Comparison of ENCODE assay signal across 38 mouse cellular contexts in genomic region chr2:153538898-153539297, GRCm38 (mm10). TPM values are rescaled to one million over a fixed set of nuclear protein-coding genes. Genes with fewer than 3 reads are reported as not detected.
"Had no signal": no experiment of that assay in that cellular context is flagged by ENCODE, and none has a peak within 500 bp of the region (broad histone marks: within the 10 kb centered on the region; RNA-seq: fewer than 3 reads in every experiment).

No protein-coding gene starts in this region.

- H3K4me1 ChIP-seq: embryonic facial prominence, embryonic 12.5 days; embryonic facial prominence, embryonic 13.5 days; embryonic facial prominence, embryonic 15.5 days; forebrain, embryonic 12.5 days; forebrain, embryonic 13.5 days; forebrain, embryonic 15.5 days had no signal

- H3K9ac ChIP-seq: embryonic facial prominence, embryonic 12.5 days; embryonic facial prominence, embryonic 13.5 days; embryonic facial prominence, embryonic 15.5 days; forebrain, embryonic 12.5 days; forebrain, embryonic 13.5 days; forebrain, embryonic 15.5 days; forebrain, postnatal 0 days had no signal

- H3K4me3 ChIP-seq: embryonic facial prominence, embryonic 10.5 days; embryonic facial prominence, embryonic 12.5 days; embryonic facial prominence, embryonic 13.5 days; embryonic facial prominence, embryonic 15.5 days; erythroblast, embryonic 14.5 days; forebrain, embryonic 10.5 days; forebrain, embryonic 12.5 days; forebrain, embryonic 13.5 days; forebrain, embryonic 15.5 days; gastrocnemius, adult 2 months; heart, adult 2 months had no signal

- DNase-seq: cerebellum, adult 9-11 months; cerebellum, postnatal 10 days; cerebellum, postnatal 14 days; cerebellum, postnatal 25 days; cerebellum, postnatal 36 days; embryo, embryonic 11 days; forebrain, postnatal 0 days; gastrocnemius, adult 2 months; gastrocnemius, postnatal 10 days; gastrocnemius, postnatal 14 days; gastrocnemius, postnatal 25 days; gastrocnemius, postnatal 36 days; heart, adult 11 months; heart, adult 18-20 months; heart, adult 2 months had no signal

- H3K9me3 ChIP-seq: embryonic facial prominence, embryonic 10.5 days; embryonic facial prominence, embryonic 12.5 days; embryonic facial prominence, embryonic 13.5 days; embryonic facial prominence, embryonic 15.5 days; forebrain, embryonic 10.5 days; forebrain, embryonic 12.5 days; forebrain, embryonic 13.5 days; forebrain, embryonic 15.5 days had no signal

- ATAC-seq: forebrain, embryonic 13.5 days; forebrain, embryonic 14.5 days; forebrain, embryonic 15.5 days; forebrain, embryonic 16.5 days; forebrain, postnatal 0 days had no signal

- H3K27ac ChIP-seq: embryonic facial prominence, embryonic 10.5 days; embryonic facial prominence, embryonic 12.5 days; embryonic facial prominence, embryonic 13.5 days; embryonic facial prominence, embryonic 15.5 days; forebrain, embryonic 10.5 days; forebrain, embryonic 12.5 days; forebrain, embryonic 13.5 days; forebrain, embryonic 15.5 days; gastrocnemius, adult 2 months; heart, adult 2 months had no signal

- H3K36me3 ChIP-seq: embryonic facial prominence, embryonic 10.5 days; embryonic facial prominence, embryonic 12.5 days; embryonic facial prominence, embryonic 13.5 days; embryonic facial prominence, embryonic 15.5 days; forebrain, embryonic 10.5 days; forebrain, embryonic 12.5 days; forebrain, embryonic 15.5 days had no signal

- H3K4me2 ChIP-seq: embryonic facial prominence, embryonic 12.5 days; embryonic facial prominence, embryonic 13.5 days; embryonic facial prominence, embryonic 15.5 days; forebrain, embryonic 12.5 days; forebrain, embryonic 13.5 days; forebrain, embryonic 15.5 days had no signal

- H3K27me3 ChIP-seq: embryonic facial prominence, embryonic 12.5 days; embryonic facial prominence, embryonic 15.5 days; forebrain, embryonic 12.5 days; forebrain, embryonic 13.5 days; forebrain, embryonic 15.5 days had no signal

RNA-seq across cellular contexts. Expression of gene 4930404H24Rik, which starts 46.3 kb away (rescaled TPM):
- total RNA-seq: common myeloid progenitor, adult 5-6 weeks; forebrain, postnatal 0 days; gastrocnemius, adult 18-20 months; gastrocnemius, adult 2 months; gastrocnemius, adult 8-10 months; gastrocnemius, postnatal 10 days; gastrocnemius, postnatal 14 days; gastrocnemius, postnatal 25 days; gastrocnemius, postnatal 36 days; gastrocnemius, postnatal 4 days; granulocyte monocyte progenitor cell, adult 5-6 weeks; heart, adult 18-20 months; heart, adult 2 months; heart, adult 8-10 months had no signal
- polyA plus RNA-seq: cortical plate, adult 2 months; embryonic facial prominence, embryonic 10.5 days; embryonic facial prominence, embryonic 11.5 days; embryonic facial prominence, embryonic 12.5 days; embryonic facial prominence, embryonic 13.5 days; embryonic facial prominence, embryonic 14.5 days; embryonic facial prominence, embryonic 15.5 days; erythroblast, embryonic 14.5 days; forebrain, embryonic 10.5 days; forebrain, embryonic 11.5 days; forebrain, embryonic 12.5 days; forebrain, embryonic 13.5 days; forebrain, embryonic 14.5 days; forebrain, embryonic 15.5 days; forebrain, embryonic 16.5 days; forebrain, postnatal 0 days; frontal cortex, adult 2 months; gonadal fat pad, adult 2 months; heart, adult 2 months had no signal
